Mouse (Mus musculus): ENCODE results near the gene Slc24a3.

DNA sequence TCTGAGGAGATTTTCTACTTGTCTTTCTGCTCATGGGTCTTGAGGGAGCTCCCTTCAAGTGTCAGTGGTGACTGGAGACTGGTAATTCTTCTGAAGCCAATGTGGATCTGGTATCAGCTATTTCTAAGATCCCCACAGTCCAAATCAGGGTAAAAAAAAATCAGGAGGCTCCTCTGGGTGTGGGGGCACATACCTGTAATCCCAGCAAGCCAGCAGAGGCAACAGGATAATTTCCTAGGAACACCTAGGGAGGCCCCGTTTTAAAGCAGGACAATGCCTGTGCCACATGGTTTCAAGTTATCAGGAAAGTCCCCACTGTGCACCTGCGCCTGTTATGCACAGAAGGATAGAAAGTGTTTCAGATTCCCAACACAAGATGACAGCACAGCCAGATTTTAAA lies 234.4 kb downstream of the Slc24a3 start:
- no peak for TF ChIP-seq CTCF (IDR thresholded peaks at IDR 0.05; ENCODE audit: low read depth, low read length)
- TF ChIP-seq POLR2A (IDR thresholded peaks at IDR 0.05; ENCODE audit: extremely low read depth, insufficient read depth, low read length), result no peak

All from liver, adult 2 months (tissue).